Mouse (Mus musculus) right cerebral cortex, postnatal 14 days (tissue): Measurements from ENCODE around the gene Erc2.

Source experiments
- DNase-seq: peaks from one replicate; pipeline ENCODE4 v3.0.0; 2022

The Erc2 gene

GRCm38 (mm10) chr14:28091367-28091766, 469.1 kb downstream of the Erc2 start:
- DNase-seq = no peak

GRCm38 (mm10) chr14:28093214-28093613, 471.0 kb downstream of the Erc2 start:
- no peak for DNase-seq

DNA sequence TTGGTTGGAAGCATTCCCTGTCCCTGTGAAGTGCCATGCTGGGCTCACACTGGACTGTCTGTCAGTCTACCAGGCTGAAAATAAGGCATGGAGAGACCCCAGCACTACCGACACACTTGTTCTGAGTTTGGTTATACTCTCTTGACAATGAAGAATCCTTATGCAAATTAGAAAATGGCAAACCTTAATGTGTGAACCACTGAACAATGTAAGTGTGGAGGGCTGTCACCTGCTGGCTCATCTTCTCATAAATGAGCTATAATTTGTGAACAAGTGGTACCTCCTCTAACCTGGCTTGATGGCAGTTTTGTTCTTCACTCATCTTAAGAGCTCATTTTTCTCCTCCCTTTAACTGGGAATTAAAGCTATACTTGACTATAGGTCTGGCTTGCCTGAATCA, 471.7 kb downstream of the Erc2 start:
- DNase-seq = no peak

GRCm38 (mm10) chr14:28099084-28099483, 476.9 kb downstream of the Erc2 start:
- no peak for DNase-seq

GRCm38 (mm10) chr14:28113121-28113520, 490.9 kb downstream of the Erc2 start:
- DNase-seq = no peak

DNA sequence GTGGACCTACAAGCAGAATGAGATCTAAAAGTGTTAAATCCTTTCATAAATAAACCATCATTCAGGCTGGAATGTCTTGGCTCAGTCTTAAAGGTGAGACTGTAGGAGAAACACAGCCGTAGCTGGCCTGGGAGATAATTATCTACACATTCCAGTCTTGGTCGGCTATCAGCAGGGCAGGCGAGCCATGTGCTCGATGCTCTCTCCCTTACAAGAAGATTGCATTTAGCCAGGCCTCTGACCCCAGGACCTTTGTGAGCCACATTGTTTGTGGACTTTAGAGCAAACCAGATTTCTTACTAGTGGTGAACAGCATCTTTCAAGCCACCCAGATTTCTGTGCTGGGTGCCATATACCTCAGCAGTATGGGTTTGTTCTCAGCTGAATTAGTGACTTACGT, 498.6 kb downstream of the Erc2 start:
- no peak for DNase-seq

- DNase-seq = no peak
Observed at GRCm38 (mm10) chr14:28126842-28127241, 504.6 kb downstream of the Erc2 start.

GRCm38 (mm10) chr14:28128999-28129398, 506.8 kb downstream of the Erc2 start:
- DNase-seq = no peak

- DNase-seq = no peak
Observed at GRCm38 (mm10) chr14:28143998-28144397, 521.8 kb downstream of the Erc2 start.

DNA sequence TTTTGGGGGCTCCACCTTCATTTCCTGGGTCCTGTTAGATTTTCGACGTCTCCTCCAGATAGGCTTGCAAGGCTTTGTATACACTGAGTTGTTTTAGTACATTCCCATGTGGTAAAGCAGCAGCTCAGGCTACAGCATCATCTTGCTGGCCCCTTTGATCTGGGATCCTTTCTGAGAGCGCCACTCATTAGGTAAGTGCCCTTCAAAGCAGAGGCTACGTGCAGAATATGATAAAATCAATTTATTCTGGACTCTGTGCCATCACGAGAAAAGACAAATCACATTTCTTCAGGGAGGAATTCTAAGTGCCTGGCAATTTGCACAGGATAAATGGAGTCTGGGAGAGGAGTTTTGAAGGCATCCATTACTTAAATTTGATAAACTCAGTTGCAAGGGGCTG, 525.0 kb downstream of the Erc2 start:
- no peak for DNase-seq

DNA sequence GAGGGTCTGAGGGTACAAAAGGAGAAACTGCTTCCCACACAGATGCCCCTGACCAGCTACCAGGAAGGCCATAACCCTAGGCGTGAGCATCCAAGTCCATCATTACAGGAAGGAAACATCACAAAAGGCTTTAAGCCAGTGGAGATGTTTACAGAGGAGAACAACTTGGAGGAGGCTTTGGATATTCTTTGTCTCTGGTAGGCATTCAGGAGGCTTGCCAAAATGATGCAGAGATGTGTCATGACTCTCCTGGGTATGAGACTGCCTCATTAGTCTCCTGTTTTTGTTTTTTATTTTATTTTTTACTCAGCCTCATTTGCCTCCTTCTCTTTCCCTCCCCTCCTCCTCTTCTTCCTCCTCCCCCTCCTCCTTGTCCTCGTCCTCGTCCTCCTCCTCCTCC, 528.7 kb downstream of the Erc2 start:
- no peak for DNase-seq

DNA sequence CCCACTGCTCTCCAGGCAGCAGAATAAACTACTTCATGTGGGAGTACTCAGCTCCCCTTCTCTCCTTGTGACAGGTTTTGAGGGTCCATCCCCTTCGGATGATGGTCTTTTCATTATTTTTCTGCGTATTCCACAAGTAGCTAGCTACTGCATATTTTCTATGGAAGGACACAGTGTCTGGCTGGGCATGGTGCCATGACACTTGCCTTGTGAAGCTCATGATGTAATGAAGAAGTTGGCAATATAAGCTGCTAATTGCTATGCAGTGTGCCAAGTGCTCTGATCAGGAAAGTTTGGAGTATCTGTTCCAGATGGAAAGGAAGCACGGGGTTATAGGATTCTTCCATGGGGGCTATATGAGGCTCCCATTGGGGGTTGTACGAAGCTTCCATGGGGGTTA, 533.5 kb downstream of the Erc2 start:
- peak; percentile 35 for DNase-seq

- DNase-seq = no peak
Observed at GRCm38 (mm10) chr14:28160852-28161251, 538.6 kb downstream of the Erc2 start.

GRCm38 (mm10) chr14:28164642-28165408, 542.6 kb downstream of the Erc2 start:
- peak; percentile 47 for DNase-seq

- DNase-seq = no peak
Observed at GRCm38 (mm10) chr14:28165621-28166211, 543.5 kb downstream of the Erc2 start.

GRCm38 (mm10) chr14:28170711-28171110, 548.5 kb downstream of the Erc2 start:
- no peak for DNase-seq

DNA sequence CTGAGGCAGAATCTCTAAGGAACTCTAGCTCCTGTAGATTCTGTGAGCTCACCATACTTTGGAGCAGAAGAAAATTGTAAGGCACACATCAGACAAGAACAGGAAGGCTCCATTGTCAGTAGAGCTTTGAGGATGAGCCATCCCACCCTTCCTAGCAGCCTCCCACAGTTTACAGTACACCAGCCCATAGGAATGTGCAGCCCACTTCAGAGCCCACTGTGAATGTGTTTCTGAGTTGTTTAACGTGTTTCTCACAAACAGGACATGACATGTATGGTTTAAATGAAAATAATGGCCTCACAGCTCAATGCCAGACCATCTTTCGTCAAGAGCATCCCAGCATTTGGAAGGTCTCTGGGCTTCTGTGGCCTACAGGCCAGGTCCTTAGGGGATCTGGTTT, 549.1 kb downstream of the Erc2 start:
- no peak for DNase-seq

DNA sequence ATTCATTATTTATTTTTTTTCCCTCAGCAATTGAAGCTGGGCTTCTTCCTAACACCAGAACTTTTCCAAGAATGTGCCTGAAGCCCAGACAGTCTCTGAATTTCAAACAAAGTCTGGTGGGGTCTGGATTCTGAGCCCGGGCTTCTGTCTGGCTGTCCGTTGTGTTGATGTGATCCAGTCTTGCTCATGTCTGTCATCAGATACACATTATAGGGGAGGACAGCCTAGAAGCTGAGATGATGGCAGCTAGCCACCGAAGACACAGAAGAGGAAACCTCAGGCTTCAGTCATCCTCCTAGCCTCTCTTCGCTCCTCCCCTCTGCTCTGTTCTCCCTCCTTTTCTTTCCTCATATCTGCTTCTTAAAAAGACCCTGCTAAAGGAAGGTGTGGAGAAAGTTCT, 551.5 kb downstream of the Erc2 start:
- DNase-seq = no peak

- no peak for DNase-seq
Observed at GRCm38 (mm10) chr14:28181070-28181825, 559.0 kb downstream of the Erc2 start.

GRCm38 (mm10) chr14:28192711-28193364, 570.6 kb downstream of the Erc2 start:
- DNase-seq = no peak

DNA sequence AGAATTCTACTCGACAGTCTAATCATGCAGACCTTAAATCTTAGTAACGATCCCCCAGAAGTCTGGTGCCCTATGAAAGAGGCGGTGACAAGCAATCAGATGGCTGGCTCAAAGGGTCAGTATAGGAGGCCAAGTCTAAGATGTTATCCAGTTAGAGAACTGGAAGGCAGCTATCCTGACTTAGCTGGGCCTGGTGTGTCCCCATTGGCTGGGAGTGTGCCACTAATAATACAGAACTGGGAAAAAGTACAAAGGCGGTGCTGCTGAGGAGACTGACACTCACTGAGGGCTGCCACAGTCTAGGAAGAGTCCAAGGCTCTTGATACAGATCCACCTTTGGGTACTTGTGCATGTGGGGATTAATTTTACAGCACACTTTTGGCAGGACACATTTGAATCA, 581.6 kb downstream of the Erc2 start:
- no peak for DNase-seq

DNA sequence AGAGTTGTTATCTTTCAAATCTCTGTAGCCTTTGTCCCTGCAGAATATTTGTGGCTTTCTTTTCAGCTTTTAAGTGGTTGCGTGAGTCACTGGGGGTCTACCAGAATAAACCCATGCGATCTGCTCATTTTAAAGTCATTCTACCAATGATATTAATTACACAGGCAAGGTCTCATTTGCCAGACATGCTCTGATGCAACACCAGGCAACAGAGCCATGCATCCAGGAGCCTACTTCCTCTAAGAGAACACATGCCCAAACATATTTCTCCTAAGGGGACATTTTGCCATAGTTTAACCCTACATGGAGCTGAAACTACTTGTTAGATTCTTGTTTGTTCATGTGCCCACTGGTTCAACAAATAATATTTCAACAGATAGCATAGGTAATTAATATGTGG, 584.1 kb downstream of the Erc2 start:
- no peak for DNase-seq

GRCm38 (mm10) chr14:28225550-28225949, 603.3 kb downstream of the Erc2 start:
- DNase-seq = no peak

DNA sequence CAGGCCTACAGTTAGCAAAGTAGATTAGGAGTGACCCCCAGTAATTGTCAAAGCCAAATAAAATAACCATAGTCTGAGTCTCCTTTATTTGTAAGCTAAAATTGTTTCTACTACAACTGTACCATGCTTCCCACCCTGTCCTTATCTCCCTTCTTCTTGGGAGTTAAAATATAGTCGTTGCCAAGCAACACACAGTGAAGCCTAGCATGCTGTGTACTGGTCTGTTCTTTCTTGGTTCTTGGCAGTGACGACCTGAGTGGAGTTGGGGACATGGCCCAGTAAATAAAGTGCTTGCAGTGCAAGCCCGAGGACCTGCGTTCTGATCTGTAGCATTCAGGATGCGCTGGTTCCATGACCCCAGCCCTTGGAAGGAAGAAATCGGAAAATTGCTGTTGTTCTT, 608.3 kb downstream of the Erc2 start:
- no peak for DNase-seq
